Mouse (Mus musculus) heart, postnatal 0 days (tissue): ENCODE measurements around the gene Cyp8b1.

Experiments
- CTCF ChIP-seq: IDR thresholded peaks from 2 replicates; pipeline ENCODE4 v1.5.1; 2016; ENCODE audit warnings: antibody characterized with exemption, control low read depth, low read depth
- EP300 ChIP-seq: IDR thresholded peaks from 2 replicates; pipeline ENCODE4 v1.6.1; 2016; ENCODE audit warnings: antibody characterized with exemption, low read depth

- TF ChIP-seq EP300: no peak
- no peak for TF ChIP-seq CTCF
Observed at GRCm38 (mm10) chr9:121894447-121894846, 21.7 kb downstream of the Cyp8b1 start.
